Mouse (Mus musculus): ENCODE results near the gene Pdcd5. TPM values are rescaled to one million over a fixed set of nuclear protein-coding genes. Genes with fewer than 3 reads are reported as not detected.

The Pdcd5 gene
- polyA plus RNA-seq, 1 experiment = 157 TPM

DNA sequence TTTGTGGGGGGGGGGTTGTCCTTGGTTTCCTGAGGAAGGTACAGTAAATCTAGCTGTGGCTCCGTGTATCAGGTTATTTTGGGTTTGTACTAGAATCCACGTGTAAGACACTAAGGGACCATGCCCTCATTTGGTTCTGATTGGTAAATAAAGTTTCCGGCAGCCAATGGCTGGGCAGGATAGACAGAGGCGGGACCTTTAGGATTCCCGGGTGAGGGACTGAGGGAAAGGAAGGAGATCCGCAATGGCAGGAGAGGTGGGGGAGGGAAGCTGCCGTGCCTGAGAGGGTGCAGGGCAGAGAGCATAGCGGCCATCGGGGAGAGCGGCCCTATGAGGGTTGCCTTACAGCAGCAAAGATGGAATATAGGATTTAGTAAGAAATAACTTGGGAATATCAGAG is 39.9 kb upstream of the Pdcd5 start:
- H3K4me3 ChIP-seq (ENCODE audit: insufficient read depth, poor library complexity, severe bottlenecking) = no peak overlapping the region
- H3K36me3 ChIP-seq (ENCODE audit: control insufficient read depth, insufficient read depth) = no peaks in the 10 kb centered on the region
- H3ac ChIP-seq (ENCODE audit: control insufficient read depth, insufficient read length, low read depth) = no peak overlapping the region
- H3K79me2 ChIP-seq (ENCODE audit: control insufficient read depth, insufficient read depth) = no peaks in the 10 kb centered on the region
- TF ChIP-seq MAX (IDR thresholded peaks at IDR 0.05) (no peak), FOSL1 (IDR thresholded peaks at IDR 0.05; ENCODE audit: insufficient read depth, low read length, poor library complexity, severe bottlenecking) (no peak), MYOD1 (IDR thresholded peaks at IDR 0.05; ENCODE audit: control insufficient read depth, insufficient read length, low read depth) (no peak), MYOG (IDR thresholded peaks at IDR 0.05; ENCODE audit: control insufficient read depth, extremely low read depth, insufficient read length) (no peak), CTCF (IDR thresholded peaks at IDR 0.05; ENCODE audit: control insufficient read depth, insufficient read depth, insufficient read length) (no peak), CEBPB (IDR thresholded peaks at IDR 0.05; ENCODE audit: low read depth) (no peak), USF1 (IDR thresholded peaks at IDR 0.05; ENCODE audit: low read depth) (no peak)
- H3K79me3 ChIP-seq (ENCODE audit: low read depth) = no peaks in the 10 kb centered on the region
- no peaks in the 10 kb centered on the region for H3K27me3 ChIP-seq (ENCODE audit: control insufficient read depth, insufficient read depth, insufficient read length)

DNA sequence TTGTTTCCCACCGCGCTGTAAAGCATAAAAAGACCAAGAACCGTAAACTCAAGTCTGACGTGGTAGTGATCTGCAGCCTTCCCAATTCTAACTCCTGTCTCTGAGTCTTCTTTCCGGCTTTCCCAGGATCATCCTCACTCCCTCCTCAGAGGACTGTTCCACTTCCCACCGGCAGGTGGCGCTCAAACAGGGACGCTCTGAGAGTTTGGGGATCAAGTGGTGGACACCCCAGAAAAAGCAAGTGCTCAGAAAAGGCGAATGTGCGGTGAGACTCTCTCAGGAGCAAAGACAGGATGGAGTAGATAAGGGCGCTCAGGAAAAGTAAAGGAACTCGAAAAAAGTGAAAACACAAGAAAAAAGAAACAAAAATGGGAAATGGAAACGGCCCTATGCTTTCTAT is 39.4 kb upstream of the Pdcd5 start:
- no peak overlapping the region for H3K4me3 ChIP-seq (ENCODE audit: insufficient read depth, poor library complexity, severe bottlenecking)
- H3K27me3 ChIP-seq (ENCODE audit: control insufficient read depth, insufficient read depth, insufficient read length) = no peaks in the 10 kb centered on the region
- TF ChIP-seq MYOD1 (IDR thresholded peaks at IDR 0.05; ENCODE audit: control insufficient read depth, insufficient read length, low read depth) = no peak
- peak; percentile 69 for TF ChIP-seq CTCF (IDR thresholded peaks at IDR 0.05; ENCODE audit: control insufficient read depth, insufficient read depth, insufficient read length)
- TF ChIP-seq CEBPB (IDR thresholded peaks at IDR 0.05; ENCODE audit: low read depth) = no peak
- TF ChIP-seq USF1 (IDR thresholded peaks at IDR 0.05; ENCODE audit: low read depth) = no peak
- no peak overlapping the region for H3ac ChIP-seq (ENCODE audit: control insufficient read depth, insufficient read length, low read depth)
- H3K36me3 ChIP-seq (ENCODE audit: control insufficient read depth, insufficient read depth) = no peaks in the 10 kb centered on the region
- H3K79me2 ChIP-seq (ENCODE audit: control insufficient read depth, insufficient read depth) = no peaks in the 10 kb centered on the region
- H3K79me3 ChIP-seq (ENCODE audit: low read depth) = no peaks in the 10 kb centered on the region

GRCm38 (mm10) chr7:35686216-35686615 is 38.9 kb upstream of the Pdcd5 start:
- H3K4me3 ChIP-seq (ENCODE audit: insufficient read depth, poor library complexity, severe bottlenecking) = no peak overlapping the region
- H3ac ChIP-seq (ENCODE audit: control insufficient read depth, insufficient read length, low read depth) = no peak overlapping the region
- H3K36me3 ChIP-seq (ENCODE audit: control insufficient read depth, insufficient read depth) = no peaks in the 10 kb centered on the region
- no peaks in the 10 kb centered on the region for H3K79me2 ChIP-seq (ENCODE audit: control insufficient read depth, insufficient read depth)
- H3K27me3 ChIP-seq (ENCODE audit: control insufficient read depth, insufficient read depth, insufficient read length) = no peaks in the 10 kb centered on the region
- H3K79me3 ChIP-seq (ENCODE audit: low read depth) = no peaks in the 10 kb centered on the region
- TF ChIP-seq CEBPB (IDR thresholded peaks at IDR 0.05; ENCODE audit: low read depth) (no peak), USF1 (IDR thresholded peaks at IDR 0.05; ENCODE audit: low read depth) (no peak), MYOD1 (IDR thresholded peaks at IDR 0.05; ENCODE audit: control insufficient read depth, insufficient read length, low read depth) (no peak), MAX (IDR thresholded peaks at IDR 0.05) (no peak)

GRCm38 (mm10) chr7:35683409-35684122 is 36.2 kb upstream of the Pdcd5 start:
- Histone ChIP-seq H3K27me3 (ENCODE audit: control insufficient read depth, insufficient read depth, insufficient read length) (no peaks in the 10 kb centered on the region), H3K36me3 (ENCODE audit: control insufficient read depth, insufficient read depth) (no peaks in the 10 kb centered on the region), H3ac (ENCODE audit: control insufficient read depth, insufficient read length, low read depth) (no peak overlapping the region), H3K79me3 (ENCODE audit: low read depth) (no peaks in the 10 kb centered on the region), H3K79me2 (ENCODE audit: control insufficient read depth, insufficient read depth) (no peaks in the 10 kb centered on the region), H3K4me3 (ENCODE audit: insufficient read depth, poor library complexity, severe bottlenecking) (no peak overlapping the region)
- no peak for TF ChIP-seq CEBPB (IDR thresholded peaks at IDR 0.05; ENCODE audit: low read depth)
- no peak for TF ChIP-seq MAX (IDR thresholded peaks at IDR 0.05)
- no peak for TF ChIP-seq MYOD1 (IDR thresholded peaks at IDR 0.05; ENCODE audit: control insufficient read depth, insufficient read length, low read depth)
- TF ChIP-seq USF1 (IDR thresholded peaks at IDR 0.05; ENCODE audit: low read depth) = no peak
- no peak for TF ChIP-seq MYOG (IDR thresholded peaks at IDR 0.05; ENCODE audit: control insufficient read depth, extremely low read depth, insufficient read length)
- TF ChIP-seq CTCF (IDR thresholded peaks at IDR 0.05; ENCODE audit: control insufficient read depth, insufficient read depth, insufficient read length) = no peak
- TF ChIP-seq FOSL1 (IDR thresholded peaks at IDR 0.05; ENCODE audit: insufficient read depth, low read length, poor library complexity, severe bottlenecking) = no peak

- Histone ChIP-seq H3K4me3 (ENCODE audit: insufficient read depth, poor library complexity, severe bottlenecking) (no peak overlapping the region), H3K79me3 (ENCODE audit: low read depth) (no peaks in the 10 kb centered on the region), H3ac (ENCODE audit: control insufficient read depth, insufficient read length, low read depth) (no peak overlapping the region), H3K36me3 (ENCODE audit: control insufficient read depth, insufficient read depth) (no peaks in the 10 kb centered on the region), H3K79me2 (ENCODE audit: control insufficient read depth, insufficient read depth) (no peaks in the 10 kb centered on the region), H3K27me3 (ENCODE audit: control insufficient read depth, insufficient read depth, insufficient read length) (no peaks in the 10 kb centered on the region)
- no peak for TF ChIP-seq FOSL1 (IDR thresholded peaks at IDR 0.05; ENCODE audit: insufficient read depth, low read length, poor library complexity, severe bottlenecking)
- TF ChIP-seq USF1 (IDR thresholded peaks at IDR 0.05; ENCODE audit: low read depth) = no peak
- no peak for TF ChIP-seq MYOD1 (IDR thresholded peaks at IDR 0.05; ENCODE audit: control insufficient read depth, insufficient read length, low read depth)
- no peak for TF ChIP-seq MAX (IDR thresholded peaks at IDR 0.05)
- TF ChIP-seq CTCF (IDR thresholded peaks at IDR 0.05; ENCODE audit: control insufficient read depth, insufficient read depth, insufficient read length) = no peak
- no peak for TF ChIP-seq MYOG (IDR thresholded peaks at IDR 0.05; ENCODE audit: control insufficient read depth, extremely low read depth, insufficient read length)
- no peak for TF ChIP-seq CEBPB (IDR thresholded peaks at IDR 0.05; ENCODE audit: low read depth)
These were observed 34.2 kb upstream of the Pdcd5 start for GRCm38 (mm10) chr7:35681559-35681958.

DNA sequence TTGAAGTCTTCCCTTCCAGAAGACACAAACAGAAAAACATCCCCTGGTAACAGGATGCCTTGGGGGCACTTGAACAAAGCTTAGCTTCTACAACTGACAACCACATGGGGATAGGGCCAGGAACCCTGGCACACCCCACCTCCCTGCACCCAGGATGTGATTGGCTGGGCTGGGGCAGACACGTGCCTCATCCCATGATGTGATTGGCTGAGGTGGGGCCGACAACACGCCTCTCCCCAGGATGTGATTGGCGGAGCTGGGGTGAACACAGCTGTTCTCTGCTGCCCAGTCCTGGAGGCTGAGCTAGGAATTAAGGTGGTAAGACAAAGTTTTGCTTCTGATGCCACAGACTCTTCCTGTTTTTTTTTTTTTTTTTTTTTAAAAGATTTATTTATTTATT is 31.7 kb upstream of the Pdcd5 start:
- peaks cover 2% of the 10 kb centered on the region for H3K27me3 ChIP-seq (ENCODE audit: control insufficient read depth, insufficient read depth, insufficient read length)
- H3K36me3 ChIP-seq (ENCODE audit: control insufficient read depth, insufficient read depth) = no peaks in the 10 kb centered on the region
- no peak overlapping the region for H3K4me3 ChIP-seq (ENCODE audit: insufficient read depth, poor library complexity, severe bottlenecking)
- no peaks in the 10 kb centered on the region for H3K79me3 ChIP-seq (ENCODE audit: low read depth)
- TF ChIP-seq CEBPB (IDR thresholded peaks at IDR 0.05; ENCODE audit: low read depth) (no peak), CTCF (IDR thresholded peaks at IDR 0.05; ENCODE audit: control insufficient read depth, insufficient read depth, insufficient read length) (no peak), FOSL1 (IDR thresholded peaks at IDR 0.05; ENCODE audit: insufficient read depth, low read length, poor library complexity, severe bottlenecking) (no peak), MYOG (IDR thresholded peaks at IDR 0.05; ENCODE audit: control insufficient read depth, extremely low read depth, insufficient read length) (no peak), MAX (IDR thresholded peaks at IDR 0.05) (no peak), MYOD1 (IDR thresholded peaks at IDR 0.05; ENCODE audit: control insufficient read depth, insufficient read length, low read depth) (no peak), USF1 (IDR thresholded peaks at IDR 0.05; ENCODE audit: low read depth) (no peak)
- no peaks in the 10 kb centered on the region for H3K79me2 ChIP-seq (ENCODE audit: control insufficient read depth, insufficient read depth)
- H3ac ChIP-seq (ENCODE audit: control insufficient read depth, insufficient read length, low read depth) = no peak overlapping the region

All from C2C12 (cell line).